8 mouse cellular contexts compared by ENCODE assay signal in genomic region chr2:32741273-32742172, GRCm38 (mm10). TPM values are rescaled to one million over a fixed set of nuclear protein-coding genes. Genes with fewer than 3 reads are reported as not detected.
A peak's percentile ranks its signal among the peaks of the same experiment; 100 is the strongest.
DNase-seq lines count a peak whose midpoint lies in the region; ATAC-seq lines count a peak whose summit lies in the region.

No protein-coding gene starts in this region.

- peak; percentile 53 for ATAC-seq in embryonic facial prominence, embryonic 14.5 days (ENCODE audit: low read depth)
- ATAC-seq in hindbrain, embryonic 11.5 days (ENCODE audit: low FRiP score) = peak; percentile 69
- ATAC-seq in limb, embryonic 15.5 days (ENCODE audit: insufficient number of reproducible peaks, low FRiP score, low TSS enrichment, low read depth) = no peak
- ATAC-seq in midbrain, embryonic 15.5 days (replicated peaks) = peak; percentile 57
- ATAC-seq in erythroblast, adult 5-6 weeks (replicated peaks; ENCODE audit: low FRiP score, poor library complexity, severe bottlenecking) = no peak

- WGBS in embryonic facial prominence, embryonic 14.5 days = 4% methylated on average over 35 of the region's 58 CpGs
- WGBS in hindbrain, embryonic 11.5 days = 1% methylated on average over 48 of the region's 58 CpGs
- WGBS in limb, embryonic 15.5 days = 7% methylated on average over 55 of the region's 58 CpGs
- WGBS in midbrain, embryonic 15.5 days = 4% methylated on average over 56 of the region's 58 CpGs

- H3K9me3 ChIP-seq in embryonic facial prominence, embryonic 14.5 days (ENCODE audit: control insufficient read depth, low read length) = no peaks in the 10 kb centered on the region
- no peaks in the 10 kb centered on the region for H3K9me3 ChIP-seq in hindbrain, embryonic 11.5 days (ENCODE audit: control insufficient read depth, low read length)
- H3K9me3 ChIP-seq in limb, embryonic 15.5 days = no peaks in the 10 kb centered on the region
- no peaks in the 10 kb centered on the region for H3K9me3 ChIP-seq in midbrain, embryonic 15.5 days

- peak overlapping the region; percentile 98 for H3K4me2 ChIP-seq in embryonic facial prominence, embryonic 14.5 days (ENCODE audit: low read depth, low read length)
- H3K4me2 ChIP-seq in hindbrain, embryonic 11.5 days (replicated peaks; ENCODE audit: low read depth, low read length) = peak overlapping the region; percentile 97
- H3K4me2 ChIP-seq in limb, embryonic 15.5 days = peak overlapping the region; percentile 95
- H3K4me2 ChIP-seq in midbrain, embryonic 15.5 days = peak overlapping the region; percentile 74

- DNase-seq in ES-CJ7 (ENCODE audit: low read depth, low spot score) = peak; percentile 28
- peak; percentile 56 for DNase-seq in adrenal gland, postnatal 14 days
- peak; percentile 68 for DNase-seq in embryonic facial prominence, embryonic 14.5 days (ENCODE audit: low spot score)
- peak; percentile 78 for DNase-seq in hindbrain, embryonic 11.5 days (ENCODE audit: low spot score)
- DNase-seq in ovary, adult 18-20 months (ENCODE audit: low spot score) = no peak

- no peak overlapping the region for H3K27ac ChIP-seq in embryonic facial prominence, embryonic 14.5 days (replicated peaks; ENCODE audit: low read depth, low read length)
- H3K27ac ChIP-seq in hindbrain, embryonic 11.5 days (ENCODE audit: low read depth, low read length) = peak overlapping the region; percentile 89
- H3K27ac ChIP-seq in limb, embryonic 15.5 days = no peak overlapping the region
- H3K27ac ChIP-seq in midbrain, embryonic 15.5 days = peak overlapping the region; percentile 90

- H3K4me3 ChIP-seq in embryonic facial prominence, embryonic 14.5 days (ENCODE audit: low read depth, low read length) = peak overlapping the region; percentile 52
- H3K4me3 ChIP-seq in hindbrain, embryonic 11.5 days (ENCODE audit: low read depth, low read length) = peak overlapping the region; percentile 72
- peak overlapping the region; percentile 49 for H3K4me3 ChIP-seq in limb, embryonic 15.5 days
- peak overlapping the region; percentile 69 for H3K4me3 ChIP-seq in midbrain, embryonic 15.5 days

- H3K27me3 ChIP-seq in embryonic facial prominence, embryonic 14.5 days (replicated peaks; ENCODE audit: control insufficient read depth, insufficient read depth, low read length) = peaks cover 14% of the 10 kb centered on the region
- H3K27me3 ChIP-seq in hindbrain, embryonic 11.5 days (ENCODE audit: control insufficient read depth, insufficient read depth, low read length) = no peaks in the 10 kb centered on the region; the same call in none of the 2 replicates
- H3K27me3 ChIP-seq in limb, embryonic 15.5 days = peaks cover 40% of the 10 kb centered on the region
- H3K27me3 ChIP-seq in midbrain, embryonic 15.5 days (replicated peaks) = no peaks in the 10 kb centered on the region

- H3K36me3 ChIP-seq in embryonic facial prominence, embryonic 14.5 days (ENCODE audit: control insufficient read depth, insufficient read depth, low read length) = peaks cover 15% of the 10 kb centered on the region
- H3K36me3 ChIP-seq in hindbrain, embryonic 11.5 days (ENCODE audit: control insufficient read depth, insufficient read depth, low read length) = no peaks in the 10 kb centered on the region
- peaks cover 15% of the 10 kb centered on the region for H3K36me3 ChIP-seq in limb, embryonic 15.5 days
- H3K36me3 ChIP-seq in midbrain, embryonic 15.5 days (replicated peaks) = peaks cover 17% of the 10 kb centered on the region

- H3K4me1 ChIP-seq in embryonic facial prominence, embryonic 14.5 days (ENCODE audit: control insufficient read depth, insufficient read depth, low read length) = peaks cover 11% of the 10 kb centered on the region
- 0 out of 2 replicates have a peak, but pooled peaks cover 4% of the 10 kb centered on the region for H3K4me1 ChIP-seq in hindbrain, embryonic 11.5 days (replicated peaks; ENCODE audit: control insufficient read depth, insufficient read depth, low read length)
- H3K4me1 ChIP-seq in limb, embryonic 15.5 days = peaks cover 17% of the 10 kb centered on the region
- peaks cover 29% of the 10 kb centered on the region for H3K4me1 ChIP-seq in midbrain, embryonic 15.5 days

- peak overlapping the region; percentile 68 for H3K9ac ChIP-seq in embryonic facial prominence, embryonic 14.5 days (ENCODE audit: low read depth, low read length)
- H3K9ac ChIP-seq in hindbrain, embryonic 11.5 days (ENCODE audit: low read depth, low read length) = peak overlapping the region; percentile 79
- peak overlapping the region; percentile 33; the same call in 1 of the 2 replicates for H3K9ac ChIP-seq in limb, embryonic 15.5 days
- peak overlapping the region; percentile 90 for H3K9ac ChIP-seq in midbrain, embryonic 15.5 days

RNA-seq across cellular contexts. Expression of gene 6330409D20Rik, which starts 0.7 kb away (rescaled TPM):
- total RNA-seq in adrenal gland, postnatal 14 days (2021) = not detected in 2 replicates
- polyA plus RNA-seq in embryonic facial prominence, embryonic 14.5 days (2014; fragmentation: Nextera tagmentation; extraction: Ambion mirVana) = 0.33 and 0.45 TPM in 2 replicates
- 2.3 and 3.0 TPM in 2 replicates for polyA plus RNA-seq in hindbrain, embryonic 11.5 days (2014; fragmentation: Nextera tagmentation; extraction: Ambion mirVana)
- not detected in 2 replicates for polyA plus RNA-seq in limb, embryonic 15.5 days (2015; fragmentation: Nextera tagmentation; extraction: Ambion mirVana)
- polyA plus RNA-seq in midbrain, embryonic 15.5 days (2015; fragmentation: Nextera tagmentation; extraction: Ambion mirVana) = 3.4 and 4.1 TPM in 2 replicates
- not detected in 2 replicates for total RNA-seq in erythroblast, adult 5-6 weeks (2015; ENCODE audit: low replicate concordance)
- total RNA-seq in erythroblast, adult 5-6 weeks (2017; ENCODE audit: low replicate concordance) = not detected in 2 replicates

RNA-seq across cellular contexts. Expression of gene Tor2a, which starts 15.5 kb away (rescaled TPM):
- 25.3 and 26.8 TPM in 2 replicates for total RNA-seq in adrenal gland, postnatal 14 days (2021)
- polyA plus RNA-seq in embryonic facial prominence, embryonic 14.5 days (2014; fragmentation: Nextera tagmentation; extraction: Ambion mirVana) = 64.5 and 73.2 TPM in 2 replicates
- 53.1 and 53.5 TPM in 2 replicates for polyA plus RNA-seq in hindbrain, embryonic 11.5 days (2014; fragmentation: Nextera tagmentation; extraction: Ambion mirVana)
- polyA plus RNA-seq in limb, embryonic 15.5 days (2015; fragmentation: Nextera tagmentation; extraction: Ambion mirVana) = 68.5 and 71.7 TPM in 2 replicates
- polyA plus RNA-seq in midbrain, embryonic 15.5 days (2015; fragmentation: Nextera tagmentation; extraction: Ambion mirVana) = 54.1 and 55.9 TPM in 2 replicates
- total RNA-seq in erythroblast, adult 5-6 weeks (2015; ENCODE audit: low replicate concordance) = 10.4 and 11.3 TPM in 2 replicates
- 4.7 and 8.8 TPM in 2 replicates for total RNA-seq in erythroblast, adult 5-6 weeks (2017; ENCODE audit: low replicate concordance)

RNA-seq across cellular contexts. Expression of gene Sh2d3c, which starts 20.7 kb away (rescaled TPM):
- 29.8 and 39.3 TPM in 2 replicates for total RNA-seq in adrenal gland, postnatal 14 days (2021)
- polyA plus RNA-seq in embryonic facial prominence, embryonic 14.5 days (2014; fragmentation: Nextera tagmentation; extraction: Ambion mirVana) = 21.7 and 28.3 TPM in 2 replicates
- 25.9 and 27.6 TPM in 2 replicates for polyA plus RNA-seq in hindbrain, embryonic 11.5 days (2014; fragmentation: Nextera tagmentation; extraction: Ambion mirVana)
- polyA plus RNA-seq in limb, embryonic 15.5 days (2015; fragmentation: Nextera tagmentation; extraction: Ambion mirVana) = 23.0 and 24.7 TPM in 2 replicates
- 54.7 and 57.2 TPM in 2 replicates for polyA plus RNA-seq in midbrain, embryonic 15.5 days (2015; fragmentation: Nextera tagmentation; extraction: Ambion mirVana)
- total RNA-seq in erythroblast, adult 5-6 weeks (2015; ENCODE audit: low replicate concordance) = 15.4 and 23.2 TPM in 2 replicates
- total RNA-seq in erythroblast, adult 5-6 weeks (2017; ENCODE audit: low replicate concordance) = 5.2 and 6.4 TPM in 2 replicates

RNA-seq across cellular contexts. Expression of gene Cdk9, which starts 28.6 kb away (rescaled TPM):
- 67.4 and 79.7 TPM in 2 replicates for total RNA-seq in adrenal gland, postnatal 14 days (2021)
- polyA plus RNA-seq in embryonic facial prominence, embryonic 14.5 days (2014; fragmentation: Nextera tagmentation; extraction: Ambion mirVana) = 67.4 and 82.3 TPM in 2 replicates
- polyA plus RNA-seq in hindbrain, embryonic 11.5 days (2014; fragmentation: Nextera tagmentation; extraction: Ambion mirVana) = 77.3 and 79.9 TPM in 2 replicates
- 84.4 and 101 TPM in 2 replicates for polyA plus RNA-seq in limb, embryonic 15.5 days (2015; fragmentation: Nextera tagmentation; extraction: Ambion mirVana)
- polyA plus RNA-seq in midbrain, embryonic 15.5 days (2015; fragmentation: Nextera tagmentation; extraction: Ambion mirVana) = 73.5 and 76.5 TPM in 2 replicates
- 15.0 and 25.9 TPM in 2 replicates for total RNA-seq in erythroblast, adult 5-6 weeks (2015; ENCODE audit: low replicate concordance)
- total RNA-seq in erythroblast, adult 5-6 weeks (2017; ENCODE audit: low replicate concordance) = 18.1 and 19.5 TPM in 2 replicates

RNA-seq across cellular contexts. Expression of gene Ttc16, which starts 33.9 kb away (rescaled TPM):
- total RNA-seq in adrenal gland, postnatal 14 days (2021) = 0.26 TPM in 1 of 2 replicates, not detected in the other
- polyA plus RNA-seq in embryonic facial prominence, embryonic 14.5 days (2014; fragmentation: Nextera tagmentation; extraction: Ambion mirVana) = 0.22 and 0.85 TPM in 2 replicates
- polyA plus RNA-seq in hindbrain, embryonic 11.5 days (2014; fragmentation: Nextera tagmentation; extraction: Ambion mirVana) = 0.22 and 0.34 TPM in 2 replicates
- polyA plus RNA-seq in limb, embryonic 15.5 days (2015; fragmentation: Nextera tagmentation; extraction: Ambion mirVana) = 0.12 and 0.13 TPM in 2 replicates
- 0.89 and 0.92 TPM in 2 replicates for polyA plus RNA-seq in midbrain, embryonic 15.5 days (2015; fragmentation: Nextera tagmentation; extraction: Ambion mirVana)
- total RNA-seq in erythroblast, adult 5-6 weeks (2015; ENCODE audit: low replicate concordance) = not detected in 2 replicates
- not detected in 2 replicates for total RNA-seq in erythroblast, adult 5-6 weeks (2017; ENCODE audit: low replicate concordance)

Comparison
In these comparisons a context has a peak if more than half of its experiments do, and no peak if none do; other contexts are left out.
1. ATAC-seq: peak in embryonic facial prominence, embryonic 14.5 days (single experiment), hindbrain, embryonic 11.5 days (single experiment) and midbrain, embryonic 15.5 days (single experiment); none in limb, embryonic 15.5 days (single experiment) and erythroblast, adult 5-6 weeks (single experiment).
2. H3K27ac ChIP-seq: peak in hindbrain, embryonic 11.5 days (single experiment) and midbrain, embryonic 15.5 days (single experiment); none in embryonic facial prominence, embryonic 14.5 days (single experiment) and limb, embryonic 15.5 days (single experiment).
3. H3K9ac ChIP-seq: peak in every context shown above with its lines; median percentile 90 in midbrain, embryonic 15.5 days; 79 in hindbrain, embryonic 11.5 days; 68 in embryonic facial prominence, embryonic 14.5 days; 33 in limb, embryonic 15.5 days.
4. Peak in every context shown above with its lines, with median percentiles within 50 percentile points of each other: H3K4me2 ChIP-seq and H3K4me3 ChIP-seq.